Mouse (Mus musculus): Measurements from ENCODE around the gene AI464131.

Gene AI464131

GRCm38 (mm10) chr4:41502986-41503412, at the start of gene AI464131:
TSS of gene AI464131 (minus strand) at chr4:41503076.
- peak; percentile 86 to 88 for DNase-seq (ENCODE audit: low spot score in 2 of 2)

DNA sequence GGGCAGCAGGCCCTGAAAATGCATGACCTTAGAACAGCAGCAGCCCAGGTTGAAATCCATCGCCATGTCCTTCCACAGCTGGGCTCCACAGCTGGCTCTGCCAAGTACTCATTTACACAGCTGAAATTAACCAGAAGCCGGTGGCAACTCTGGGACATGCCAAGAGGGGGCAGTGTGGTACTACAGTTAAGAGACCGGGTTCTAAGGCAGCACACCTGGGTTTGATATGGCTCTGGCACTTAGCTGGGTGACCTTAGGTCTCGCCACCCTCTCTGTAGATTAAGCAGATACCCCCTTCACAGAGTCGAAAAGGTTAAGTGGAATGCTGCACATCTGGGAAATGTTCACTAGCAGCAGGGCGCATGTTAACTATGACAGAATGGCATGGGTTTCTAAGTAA, 49.7 kb upstream of the AI464131 start:
- peak; percentile 67 to 69 for DNase-seq (ENCODE audit: low spot score in 2 of 2)

GRCm38 (mm10) chr4:41547086-41547485, 44.2 kb upstream of the AI464131 start:
- DNase-seq (ENCODE audit: low spot score in 2 of 2) = no peak

DNA sequence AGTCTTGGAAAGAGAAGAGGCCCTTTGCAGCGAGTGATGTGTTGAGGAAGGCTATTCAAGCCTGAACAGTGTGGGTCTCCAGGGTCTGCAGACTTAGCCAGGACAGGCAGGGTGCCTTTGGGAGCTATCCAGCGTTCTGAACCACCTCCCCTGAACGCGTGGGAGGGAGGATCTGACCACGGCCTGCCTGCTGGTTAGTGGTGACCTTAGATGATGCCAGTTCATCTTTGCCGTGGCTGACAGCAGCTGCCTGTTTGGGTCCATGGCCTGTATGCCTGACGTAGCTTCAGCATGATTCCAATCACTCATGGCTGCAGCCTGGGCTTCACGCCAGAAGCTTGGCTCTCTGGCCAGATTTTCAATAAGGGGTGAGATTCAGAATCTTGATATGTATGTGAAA, 43.1 kb upstream of the AI464131 start:
- no peak for DNase-seq (ENCODE audit: low spot score in 2 of 2)

DNA sequence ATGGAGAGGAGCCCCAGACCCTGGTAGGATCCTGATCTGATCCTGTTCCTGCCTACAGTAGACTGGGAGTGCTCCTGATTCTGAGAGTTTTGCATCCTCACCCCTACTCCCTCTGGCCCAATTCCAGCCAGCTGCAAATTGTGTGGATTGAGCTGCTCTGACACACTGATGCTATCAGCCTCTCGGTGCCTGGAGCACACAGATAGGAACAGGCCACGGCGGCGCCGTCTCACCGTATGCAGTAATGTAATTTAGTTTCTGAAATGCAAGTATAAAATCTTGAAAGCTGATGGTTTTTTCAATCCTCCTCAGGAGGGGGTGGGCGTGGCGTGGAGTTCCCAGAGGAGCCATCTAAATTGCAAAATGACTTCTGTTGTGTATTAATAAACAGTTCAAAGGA, 39.3 kb upstream of the AI464131 start:
- no peak for DNase-seq (ENCODE audit: low spot score in 2 of 2)

DNA sequence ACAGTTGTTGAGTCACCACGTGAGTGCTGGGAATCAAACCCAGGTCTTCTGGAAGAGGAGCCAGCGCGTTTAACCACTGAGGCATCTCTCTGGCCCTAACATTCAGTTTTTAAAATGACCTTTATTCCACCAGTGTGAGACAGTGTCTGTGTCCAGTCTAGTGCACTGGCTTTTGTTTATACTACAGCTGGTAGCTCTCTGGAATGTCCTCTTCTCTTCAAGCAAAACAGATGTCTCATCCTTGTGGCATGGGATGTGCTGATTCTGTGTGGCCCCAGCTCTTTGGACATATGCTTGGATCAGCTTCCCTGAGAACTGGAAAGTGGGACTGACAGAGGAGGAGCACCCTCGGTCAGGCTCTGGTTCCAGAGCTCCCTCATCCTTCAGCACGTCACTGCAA, 32.0 kb upstream of the AI464131 start:
- no peak for DNase-seq (ENCODE audit: low spot score in 2 of 2)

- no peak for DNase-seq (ENCODE audit: low spot score in 2 of 2)
Measured at GRCm38 (mm10) chr4:41532420-41532819, 29.5 kb upstream of the AI464131 start.

DNA sequence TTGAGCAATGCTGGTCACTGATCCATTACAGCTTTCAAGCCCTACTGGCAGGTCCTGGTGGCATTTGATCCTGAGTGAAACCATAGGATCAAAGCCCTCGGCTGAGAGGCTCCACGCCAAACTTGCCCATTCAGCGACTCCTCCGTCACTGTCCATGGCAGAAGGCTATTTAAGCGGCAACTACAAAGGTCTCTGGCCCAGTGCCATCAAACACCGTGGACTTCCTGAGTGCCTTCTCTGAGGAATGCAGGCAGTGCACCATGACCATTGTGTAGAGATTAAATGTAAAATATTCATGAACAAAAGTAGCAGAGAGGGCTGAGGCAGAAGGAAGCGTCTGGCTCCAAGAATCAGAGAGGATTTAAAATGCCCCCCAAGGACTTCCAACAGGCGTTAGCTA, 25.1 kb upstream of the AI464131 start:
- DNase-seq (ENCODE audit: low spot score in 2 of 2) = no peak

- DNase-seq (ENCODE audit: low spot score in 2 of 2) = no peak
Measured at GRCm38 (mm10) chr4:41527076-41527475, 24.2 kb upstream of the AI464131 start.

DNA sequence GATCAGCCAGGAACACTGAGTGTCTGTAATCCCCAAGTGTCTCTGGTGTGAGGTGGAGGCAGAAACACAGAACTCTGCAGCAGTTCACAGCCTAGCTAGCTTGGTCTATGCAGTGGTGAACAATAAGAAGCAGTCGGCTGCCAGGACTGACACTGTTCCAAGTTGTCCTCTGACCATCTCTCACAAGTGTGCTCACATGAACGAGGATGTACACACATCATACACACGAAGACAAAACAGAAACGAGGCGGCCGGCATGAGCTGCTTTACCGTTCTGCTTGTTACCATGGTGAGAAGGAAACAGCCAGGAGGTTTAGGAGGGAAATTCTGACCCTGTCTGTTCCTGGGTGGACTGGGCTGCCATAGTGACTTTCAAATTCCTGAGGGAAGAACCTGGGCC, 23.7 kb upstream of the AI464131 start:
- DNase-seq (ENCODE audit: low spot score in 2 of 2) = no peak

DNA sequence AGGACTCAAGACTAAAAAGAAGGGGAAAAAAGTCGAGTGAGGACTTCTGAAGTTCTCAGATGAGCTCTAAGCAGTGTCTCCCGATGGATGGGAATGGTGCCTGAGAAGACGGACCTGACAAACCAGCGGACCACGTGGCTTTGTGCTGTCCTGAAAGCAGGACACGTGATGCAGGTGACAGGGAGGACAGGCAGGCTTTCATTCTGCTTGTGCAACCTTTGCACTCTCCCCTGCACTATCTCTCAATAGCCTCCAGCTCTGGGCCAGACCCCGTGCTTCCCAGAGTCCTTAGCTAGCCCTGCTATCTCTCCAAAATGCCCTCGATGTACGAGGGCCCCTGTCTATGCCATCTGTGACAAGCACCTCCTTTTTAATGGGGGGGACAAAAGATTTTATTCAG, 22.0 kb upstream of the AI464131 start:
- no peak for DNase-seq (ENCODE audit: low spot score in 2 of 2)

- DNase-seq (ENCODE audit: low spot score in 2 of 2) = no peak
Measured at GRCm38 (mm10) chr4:41523839-41524238, 21.0 kb upstream of the AI464131 start.

DNA sequence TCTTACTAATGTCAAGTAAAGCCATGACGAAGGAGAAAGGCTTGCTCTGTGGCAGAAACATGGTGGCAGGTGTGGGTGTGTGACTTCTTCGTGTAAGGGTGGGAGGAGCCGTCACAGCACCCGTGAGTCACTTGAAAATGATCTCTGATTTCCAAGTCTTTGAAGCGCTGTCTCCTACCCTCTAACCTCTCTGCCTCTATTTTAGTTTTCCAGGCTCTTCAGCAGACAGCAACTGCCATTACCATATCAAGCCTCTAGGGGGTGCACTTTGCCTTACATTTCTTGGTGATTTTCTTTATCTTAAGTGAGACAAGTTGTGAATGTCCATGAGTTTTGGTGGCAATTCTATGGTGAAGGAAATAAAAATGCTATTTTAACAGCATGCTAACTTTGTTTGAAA, 19.9 kb upstream of the AI464131 start:
- no peak for DNase-seq (ENCODE audit: low spot score in 2 of 2)

DNA sequence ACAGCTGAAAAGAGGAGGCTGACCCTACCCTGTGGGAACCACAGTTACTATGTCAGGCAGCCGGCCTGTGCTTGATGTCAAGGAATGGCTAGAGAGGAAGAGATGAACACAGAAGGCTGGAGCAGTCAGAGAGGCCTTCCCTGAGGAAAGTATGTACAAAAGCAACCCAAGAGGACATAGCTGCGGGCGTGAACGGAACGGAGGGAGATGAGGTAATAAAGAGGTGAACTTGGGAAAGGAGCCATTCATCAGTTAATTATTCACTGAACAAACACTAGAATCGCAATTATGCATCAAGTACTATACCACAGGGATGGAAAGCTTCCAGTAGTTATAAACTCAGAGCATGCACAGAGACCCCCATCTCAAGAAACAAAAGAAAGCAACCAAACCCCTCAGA, 19.3 kb upstream of the AI464131 start:
- no peak for DNase-seq (ENCODE audit: low spot score in 2 of 2)

- DNase-seq (ENCODE audit: low spot score in 2 of 2) = no peak
Measured at GRCm38 (mm10) chr4:41520641-41521040, 17.8 kb upstream of the AI464131 start.

DNA sequence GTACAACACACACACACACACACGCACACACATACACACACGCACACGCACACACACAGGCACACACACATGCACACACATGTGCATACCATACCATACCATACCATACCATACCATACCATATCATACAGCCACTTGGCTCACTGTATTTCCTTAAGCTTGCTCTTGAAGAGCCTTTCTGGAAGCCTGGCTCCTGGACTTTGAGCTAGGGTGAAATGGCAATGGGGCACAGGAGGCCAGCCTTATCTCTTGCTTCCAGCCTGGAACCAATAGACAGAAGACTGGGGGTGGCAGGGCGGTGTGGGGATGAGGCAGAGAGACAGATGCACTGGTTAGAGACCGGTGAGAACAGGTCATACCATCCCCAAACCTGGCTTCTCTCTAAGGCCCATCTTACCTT, 16.3 kb upstream of the AI464131 start:
- no peak for DNase-seq (ENCODE audit: low spot score in 2 of 2)

DNA sequence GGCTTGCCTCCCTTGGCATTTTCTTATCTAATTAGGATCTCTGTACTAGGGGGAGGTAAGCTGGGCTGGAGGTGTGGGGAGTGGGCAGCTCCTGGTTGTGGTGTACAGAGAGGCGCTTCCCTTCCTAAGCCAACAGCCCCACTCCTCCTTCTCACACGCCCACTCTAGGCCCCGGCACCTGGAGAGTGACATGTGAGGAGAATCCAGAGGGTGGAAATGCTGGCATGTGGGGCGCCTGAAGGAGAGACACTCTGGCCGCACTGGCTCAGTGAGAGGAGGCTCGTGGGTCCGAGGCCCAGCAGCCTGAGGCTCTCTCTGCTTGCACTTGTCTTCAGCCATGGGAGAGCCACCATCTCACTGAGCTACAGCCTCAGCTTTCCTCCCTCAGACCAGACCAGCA, 15.5 kb upstream of the AI464131 start:
- DNase-seq (ENCODE audit: low spot score in 2 of 2) = no peak

DNA sequence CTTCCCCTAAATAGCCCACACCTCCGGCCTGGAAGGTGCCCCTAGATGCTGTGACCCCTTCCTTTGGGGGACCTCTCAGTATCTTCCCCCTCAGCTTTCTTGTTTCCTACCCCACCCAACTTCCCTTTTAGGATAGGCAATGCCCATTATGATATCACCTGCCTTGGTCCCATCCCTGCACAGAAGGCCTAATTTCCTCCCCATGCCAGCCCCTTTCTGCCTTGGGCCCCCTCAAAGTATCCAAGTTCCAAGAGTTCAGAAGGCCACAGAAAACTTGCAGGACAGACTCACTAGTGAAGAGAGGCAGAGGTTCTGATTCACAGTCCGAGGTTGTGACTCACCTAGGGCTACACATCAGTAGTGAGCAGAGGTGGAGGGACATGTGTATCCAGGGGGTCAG, 14.4 kb upstream of the AI464131 start, which contains the start of gene 1110017D15Rik:
TSS of gene 1110017D15Rik (minus strand) at position 101 of the 400 bp plus-strand sequence.
- DNase-seq (ENCODE audit: low spot score in 2 of 2) = no peak

GRCm38 (mm10) chr4:41513714-41514113, 10.8 kb upstream of the AI464131 start:
- DNase-seq (ENCODE audit: low spot score in 2 of 2) = no peak

- DNase-seq (ENCODE audit: low spot score in 2 of 2) = no peak
Measured at GRCm38 (mm10) chr4:41513309-41513708, 10.4 kb upstream of the AI464131 start.

DNA sequence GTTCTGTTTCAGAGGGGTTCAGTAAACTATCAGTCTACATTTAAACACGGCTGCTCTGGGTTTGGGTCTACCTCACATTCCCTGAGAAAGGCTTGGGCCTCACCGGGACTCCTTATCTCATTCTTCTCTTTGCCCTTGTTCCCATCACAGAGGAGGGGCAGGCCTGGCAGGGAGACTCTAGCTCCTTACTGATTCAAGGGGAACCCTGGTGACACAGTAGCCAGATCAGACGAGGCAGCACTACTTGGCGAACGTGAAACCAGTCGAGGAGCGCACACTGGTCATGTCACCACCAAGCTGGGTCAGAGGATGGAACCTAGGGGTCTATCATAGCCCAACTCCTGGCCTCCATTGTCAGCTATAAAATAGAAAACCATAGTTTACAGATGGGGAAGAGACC, 5.1 kb upstream of the AI464131 start:
- no peak for DNase-seq (ENCODE audit: low spot score in 2 of 2)

DNA sequence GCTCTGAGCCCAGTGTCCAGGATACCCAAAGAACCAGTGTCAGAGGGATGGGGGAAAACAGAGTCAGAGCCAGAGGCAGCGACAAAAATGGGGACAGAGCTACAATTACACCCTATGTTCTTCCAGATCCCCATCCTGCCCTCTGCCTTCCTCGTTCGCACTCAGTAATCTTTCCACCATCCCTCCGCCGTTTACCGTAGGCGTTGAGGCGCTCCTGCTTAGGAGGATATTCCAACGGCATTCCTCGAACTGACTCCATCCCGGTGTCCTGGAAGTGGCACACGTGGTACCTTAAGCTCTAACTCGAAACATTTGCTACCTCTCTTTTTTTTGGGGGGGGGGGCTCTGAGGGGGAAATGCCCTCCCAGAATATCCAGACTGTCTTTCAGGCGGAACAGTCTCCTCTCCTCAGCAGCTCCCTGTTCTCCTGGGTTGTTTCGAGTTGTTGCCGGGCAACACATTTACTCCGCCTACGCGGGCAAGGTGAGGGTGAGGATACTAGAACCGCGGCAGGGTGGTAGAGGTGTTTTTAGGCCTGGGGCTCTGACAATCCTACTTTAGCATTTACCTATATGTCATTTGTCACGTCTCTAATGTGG, 4.5 kb upstream of the AI464131 start:
- DNase-seq (ENCODE audit: low spot score in 2 of 2) = no peak

DNA sequence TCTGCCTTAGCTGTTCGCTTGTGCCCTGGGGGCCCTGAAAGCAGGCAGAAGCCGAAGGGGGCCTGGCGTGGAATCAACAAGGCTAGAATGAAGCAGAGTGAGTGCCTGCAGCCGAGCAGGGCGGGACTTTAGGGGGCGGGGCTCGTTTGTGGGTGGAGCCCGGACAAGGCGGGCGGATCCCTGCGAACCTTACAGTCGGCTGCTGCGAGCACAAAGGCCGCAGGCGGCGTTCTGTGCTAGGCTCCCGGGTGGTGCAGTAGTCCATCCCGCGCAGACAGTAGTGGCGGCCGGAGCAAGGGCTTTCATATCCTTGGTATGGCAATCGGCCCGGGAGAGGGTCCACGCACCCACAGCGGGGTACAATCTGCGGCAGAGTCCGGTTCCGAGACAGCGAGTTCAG, 4.0 kb upstream of the AI464131 start:
- peak; percentile 70 to 72 for DNase-seq (ENCODE audit: low spot score in 2 of 2)

DNA sequence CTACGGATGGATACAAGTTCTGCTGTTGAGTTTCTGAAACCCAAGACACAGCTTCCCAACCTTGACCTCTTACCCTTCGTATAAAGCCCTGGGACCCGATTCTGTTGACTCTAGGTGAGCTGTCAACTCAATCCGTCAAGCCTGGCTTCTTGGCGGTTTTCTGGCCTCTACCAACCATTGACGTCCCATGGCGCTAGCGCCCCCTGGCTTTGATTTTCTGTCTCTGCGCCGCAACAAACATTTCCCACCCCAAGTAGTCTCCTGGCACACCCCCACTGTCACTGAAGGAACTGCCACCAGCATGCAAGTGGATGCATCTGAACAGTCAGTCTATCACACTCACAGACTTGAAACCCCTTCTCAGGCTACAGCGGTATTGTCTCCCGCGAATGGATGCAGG, 3.3 kb upstream of the AI464131 start:
- DNase-seq (ENCODE audit: low spot score in 2 of 2) = no peak

All from frontal cortex, postnatal 25 days (tissue).